Mouse (Mus musculus): ENCODE data around the gene Ifitm7.

DNA sequence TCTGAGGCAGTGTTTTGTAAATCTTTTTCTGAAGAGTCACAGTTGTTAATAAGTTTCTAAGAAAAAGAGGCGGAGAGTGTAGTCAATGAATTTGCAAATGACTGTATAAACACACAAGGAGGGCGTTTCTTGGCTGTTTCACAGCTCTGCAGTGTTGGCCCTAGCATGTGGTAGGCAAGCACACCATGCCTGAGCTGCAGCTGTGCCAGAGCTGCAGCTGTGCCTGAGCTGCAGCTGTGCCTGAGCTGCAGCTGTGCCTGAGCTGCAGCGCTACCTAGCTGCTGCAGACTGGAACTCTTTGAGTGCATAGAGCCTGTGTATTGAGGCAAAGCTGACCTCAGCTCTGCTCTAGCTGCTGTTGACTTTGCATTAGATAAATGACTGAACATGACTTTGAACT, 17.5 kb upstream of the Ifitm7 start:
- TF ChIP-seq CTCF (IDR thresholded peaks at IDR 0.05; ENCODE audit: control insufficient read depth, insufficient read depth, insufficient replicate concordance, low read depth, low read length) (no peak; the same call in 1 of the 2 replicates), POLR2A (IDR thresholded peaks at IDR 0.05; ENCODE audit: control insufficient read depth, low read depth, low read length) (no peak)
